Mouse (Mus musculus) gastrocnemius, postnatal 10 days (tissue): ENCODE data around the gene Cebpb. TPM values are rescaled to one million over a fixed set of nuclear protein-coding genes. Genes with fewer than 3 reads are reported as not detected.

Source experiments
- DNase-seq: peaks from one replicate; pipeline ENCODE4 v3.0.0; 2021; ENCODE audit warnings: mixed read lengths
- total RNA-seq, 2 experiments: library from RNA; stranded (reverse); gene quantifications; 2 replicates each; pipeline ENCODE4 v1.2.3; 2021

Cebpb gene
- total RNA-seq, 2 experiments from 2014 or later: 28.0 to 64.3 TPM

GRCm38 (mm10) chr2:167691871-167692661, 3.4 kb downstream of the Cebpb start:
- no peak for DNase-seq

- DNase-seq: no peak
These were observed 4.1 kb downstream of the Cebpb start for GRCm38 (mm10) chr2:167692831-167693230.

- no peak for DNase-seq
These were observed 4.8 kb downstream of the Cebpb start for GRCm38 (mm10) chr2:167693540-167693939.

- DNase-seq: no peak
These were observed 5.5 kb downstream of the Cebpb start for GRCm38 (mm10) chr2:167694244-167694643.

GRCm38 (mm10) chr2:167694963-167695362, 6.2 kb downstream of the Cebpb start:
- no peak for DNase-seq

GRCm38 (mm10) chr2:167695491-167695890, 6.8 kb downstream of the Cebpb start:
- no peak for DNase-seq

DNA sequence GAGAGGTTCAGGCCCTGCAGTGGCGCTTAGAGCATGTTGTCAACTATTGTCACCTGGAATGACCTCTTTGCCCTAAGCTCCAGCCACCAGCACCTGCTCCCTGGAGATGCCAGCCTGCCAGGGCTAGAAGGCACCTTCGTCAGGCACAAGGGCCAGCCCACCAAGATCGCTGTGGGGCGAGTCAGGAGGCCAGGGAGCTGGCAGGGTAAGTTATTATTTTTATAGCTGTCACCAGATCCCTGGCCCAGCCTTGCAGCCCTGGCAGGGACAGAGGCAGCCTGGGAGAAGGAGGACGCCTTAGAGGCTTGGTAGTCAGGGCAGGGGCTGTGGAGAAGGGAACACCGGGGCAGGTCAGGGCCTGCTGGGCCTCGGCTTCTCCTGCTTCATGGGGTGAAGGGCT, 7.4 kb downstream of the Cebpb start:
- peak; percentile 53 for DNase-seq

DNA sequence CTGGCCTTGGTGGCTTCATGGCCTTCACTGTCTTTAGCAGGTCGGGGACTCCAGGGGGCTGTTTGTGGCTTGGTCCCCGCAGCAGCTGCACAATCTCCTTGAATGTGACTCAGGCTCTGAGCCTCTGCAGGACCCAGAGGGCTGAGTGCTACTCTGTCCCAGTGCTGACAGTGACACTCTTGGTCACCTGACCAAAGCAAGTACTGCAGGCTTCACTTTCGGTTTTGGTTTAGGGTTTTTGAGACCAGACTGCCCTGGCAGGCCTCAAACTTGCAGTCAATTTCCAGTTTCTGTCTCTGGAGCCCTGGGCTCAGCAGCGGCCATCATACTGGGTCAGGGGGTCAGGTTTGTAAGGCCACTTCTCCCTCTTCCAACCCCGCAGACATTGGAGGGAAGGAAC, 9.2 kb downstream of the Cebpb start:
- DNase-seq: no peak

- no peak for DNase-seq
These were observed 11.3 kb downstream of the Cebpb start for GRCm38 (mm10) chr2:167700018-167700417.

DNA sequence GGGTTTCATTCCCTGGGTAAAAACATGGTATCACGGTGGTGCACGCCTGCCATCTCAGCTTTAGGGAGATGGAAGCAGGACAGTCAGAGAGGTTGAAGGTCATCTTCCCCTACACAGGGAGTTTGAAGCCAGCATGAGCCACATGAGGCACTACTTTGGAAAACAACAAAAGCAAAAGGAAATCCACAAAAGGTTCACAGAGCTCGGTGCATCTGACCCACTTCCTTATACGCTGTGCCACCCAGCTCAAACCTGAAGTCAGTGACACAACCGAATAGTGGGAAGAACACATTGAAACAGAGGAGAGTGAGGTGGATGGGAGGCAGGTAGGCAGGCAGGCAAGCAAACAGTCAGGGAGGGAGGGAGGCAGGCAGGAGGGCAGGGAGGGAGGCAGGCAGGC, 12.8 kb downstream of the Cebpb start:
- DNase-seq: no peak

- DNase-seq: no peak
These were observed 13.4 kb downstream of the Cebpb start for GRCm38 (mm10) chr2:167702126-167702525.

DNA sequence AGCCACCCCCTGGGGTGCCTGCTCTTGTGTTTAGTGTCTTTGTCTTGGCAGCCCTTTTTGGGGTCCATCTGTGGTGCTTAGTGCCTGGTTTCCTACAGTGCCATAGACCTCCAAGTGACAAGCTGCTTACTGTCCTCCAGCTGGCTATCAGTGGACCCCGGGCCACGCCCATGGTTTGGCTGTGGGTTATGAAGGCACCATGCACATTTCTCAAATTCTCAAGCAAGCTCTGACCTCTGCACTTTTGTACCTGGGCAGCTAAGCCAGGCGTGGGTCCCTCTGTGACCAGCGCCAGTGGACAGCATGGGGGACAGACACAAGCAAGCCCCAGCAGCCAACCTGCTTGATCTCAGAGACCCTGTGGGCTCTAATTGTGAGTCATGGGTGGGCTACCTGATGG, 15.7 kb downstream of the Cebpb start:
- DNase-seq: no peak

DNA sequence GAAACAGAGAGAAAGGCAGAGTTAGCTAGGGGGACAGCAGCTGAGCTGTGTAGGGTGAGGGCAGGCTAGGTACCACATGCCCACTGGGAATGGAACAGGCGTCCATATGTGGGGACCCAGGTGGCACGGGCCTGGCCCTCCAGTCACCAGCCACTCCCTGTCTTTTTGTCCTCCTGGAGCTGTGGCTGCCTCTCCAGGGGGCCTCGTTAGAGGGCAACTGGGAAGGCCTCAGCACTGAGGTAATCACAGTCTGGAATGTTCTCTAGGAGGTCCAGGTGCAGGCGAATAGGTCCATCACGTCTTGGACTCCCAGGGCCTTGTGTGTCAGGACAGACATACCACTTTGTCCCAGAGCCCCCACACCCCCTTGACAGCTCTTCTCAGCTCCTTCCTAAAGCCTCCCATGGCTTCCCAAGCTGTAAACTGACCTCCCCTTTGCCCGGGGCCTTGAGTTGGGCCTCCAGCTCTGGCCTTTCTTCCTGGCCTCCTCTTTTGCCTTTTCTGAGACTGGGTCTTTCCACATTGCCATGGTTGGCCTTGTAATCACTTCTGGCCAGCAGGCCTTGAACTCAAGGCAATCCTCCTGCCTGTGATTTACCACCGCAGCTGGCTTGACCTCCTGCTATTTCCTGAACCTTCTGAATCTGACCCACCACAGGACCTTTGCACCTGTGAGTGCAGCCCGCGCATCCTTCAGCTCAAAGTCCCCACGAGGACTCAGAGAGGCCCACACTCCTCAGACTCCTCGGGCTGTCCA, 17.6 kb downstream of the Cebpb start:
- DNase-seq: no peak

- DNase-seq: no peak
These were observed 19.7 kb downstream of the Cebpb start for GRCm38 (mm10) chr2:167708373-167708772.

DNA sequence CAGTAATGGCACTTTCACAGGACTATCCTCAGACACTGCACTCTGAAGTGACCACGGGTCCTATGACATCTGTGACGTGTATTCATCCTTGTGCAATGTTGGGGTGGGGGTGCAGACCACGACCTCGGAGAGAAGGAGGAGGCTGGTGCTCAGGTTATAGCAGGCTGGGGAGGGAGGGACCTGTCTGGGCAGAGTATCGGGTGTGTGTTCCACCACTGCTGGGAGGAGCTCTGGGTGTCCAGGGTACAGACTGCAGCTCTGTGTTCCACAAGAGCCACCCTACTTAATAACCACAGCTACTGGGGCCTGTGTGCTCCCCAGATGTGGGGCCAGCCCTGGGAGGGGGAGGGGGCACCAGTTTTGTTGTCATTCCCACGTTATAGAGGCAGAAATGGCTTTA, 21.3 kb downstream of the Cebpb start:
- DNase-seq: no peak

GRCm38 (mm10) chr2:167710574-167710973, 21.9 kb downstream of the Cebpb start:
- no peak for DNase-seq

DNA sequence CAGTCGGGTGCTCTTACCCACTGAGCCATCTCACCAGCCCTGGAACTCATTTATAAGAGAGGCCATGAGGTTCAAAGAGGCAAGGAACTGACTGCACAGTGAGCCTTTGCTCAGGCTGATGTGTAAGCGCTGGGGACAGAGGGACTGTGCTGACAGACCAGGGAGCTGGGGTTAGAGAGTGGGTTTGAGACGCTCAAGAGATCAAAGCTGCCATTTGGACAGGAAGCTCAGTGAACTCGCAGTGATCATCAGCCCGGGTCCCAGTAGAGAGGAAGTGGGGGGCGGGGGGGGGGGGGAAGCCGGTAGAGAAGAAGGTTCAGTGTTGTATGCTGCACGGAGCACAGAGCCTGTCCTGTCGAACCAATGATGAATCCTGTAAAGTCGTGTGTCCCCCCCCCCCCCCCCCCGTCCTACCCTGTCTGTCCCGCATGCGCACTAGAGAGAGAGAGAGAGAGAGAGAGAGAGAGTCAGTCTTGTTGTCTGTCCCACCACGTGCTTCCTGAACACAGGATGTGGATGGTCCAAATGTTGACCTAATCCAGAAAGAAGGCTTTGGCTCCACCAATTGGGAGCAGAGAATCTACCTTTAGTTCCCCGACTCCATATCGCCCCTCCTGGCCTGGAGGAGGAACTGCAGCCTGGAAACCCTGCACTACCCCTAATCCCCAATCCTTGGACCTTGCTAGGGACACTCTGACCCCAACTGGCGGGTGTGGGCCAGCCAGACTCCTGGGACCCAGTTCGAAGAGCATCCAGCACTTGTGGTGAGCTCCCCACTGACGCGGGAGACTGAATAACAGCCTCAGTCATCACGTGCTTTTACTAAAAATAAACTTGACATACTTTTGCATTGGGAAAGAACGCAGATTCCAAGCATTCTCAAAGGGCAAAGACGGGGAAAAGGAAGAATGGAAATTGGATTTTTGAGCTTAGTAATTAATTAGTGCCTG, 24.4 kb downstream of the Cebpb start:
- no peak for DNase-seq

DNA sequence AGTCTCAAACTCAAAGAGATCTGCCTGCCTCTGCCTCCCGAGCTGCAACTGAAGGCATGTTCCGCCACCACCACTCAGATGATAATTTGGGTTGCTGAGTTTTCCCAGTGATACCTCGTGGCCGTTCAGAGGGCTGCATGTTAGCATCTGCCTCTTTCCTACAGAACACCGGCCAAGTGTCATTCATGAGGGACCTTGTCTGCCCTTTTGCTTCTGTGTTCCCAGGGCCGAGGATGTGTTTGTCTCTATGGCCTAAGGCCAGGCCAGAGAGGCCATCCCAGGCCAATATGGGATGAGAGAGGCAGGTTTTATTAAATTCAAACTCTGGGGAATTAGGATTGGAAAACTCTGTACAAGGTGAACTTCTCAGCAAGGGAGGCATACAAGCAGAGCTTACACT, 25.6 kb downstream of the Cebpb start:
- DNase-seq: no peak

DNA sequence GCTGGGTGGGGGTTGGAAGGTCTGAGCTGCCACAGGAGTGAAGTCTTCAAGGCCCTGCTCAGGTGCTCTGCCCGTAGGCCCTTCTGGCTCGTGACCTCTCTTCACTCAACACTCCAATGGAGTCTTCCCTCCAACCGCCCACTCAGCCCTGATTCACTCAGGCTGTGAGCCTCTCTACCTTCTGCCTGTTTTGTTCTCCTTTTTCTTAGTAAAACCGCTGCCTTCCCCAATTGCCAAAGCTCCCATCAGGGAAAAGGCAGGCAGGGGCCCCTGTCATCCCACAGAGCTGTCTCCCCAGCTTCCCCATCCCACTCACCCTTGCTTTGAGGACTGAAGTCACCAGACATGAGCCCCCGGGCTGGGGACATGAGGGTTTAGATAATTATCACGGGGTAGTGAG, 26.3 kb downstream of the Cebpb start:
- DNase-seq: no peak

DNA sequence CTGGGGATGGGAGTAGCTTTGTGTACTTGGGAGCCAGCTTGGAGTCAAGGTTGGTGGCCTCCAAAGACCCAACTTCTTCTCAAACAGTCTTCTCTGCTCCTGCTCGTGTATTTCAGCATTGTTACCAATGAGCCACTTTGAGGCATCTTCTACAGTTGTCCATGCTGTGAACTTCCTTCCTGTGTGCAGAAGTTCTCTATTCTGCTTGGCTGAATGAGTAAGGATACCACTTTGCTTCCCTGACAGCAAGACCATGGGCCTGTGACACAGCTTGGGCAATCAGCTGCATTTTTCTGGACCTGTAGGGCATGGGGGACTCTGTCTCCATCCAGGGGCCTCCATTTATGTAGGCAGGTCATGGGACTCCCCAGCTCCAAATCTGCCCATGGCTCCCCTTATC, 28.5 kb downstream of the Cebpb start:
- no peak for DNase-seq

- no peak for DNase-seq
These were observed 30.8 kb downstream of the Cebpb start for GRCm38 (mm10) chr2:167719520-167719919.

DNA sequence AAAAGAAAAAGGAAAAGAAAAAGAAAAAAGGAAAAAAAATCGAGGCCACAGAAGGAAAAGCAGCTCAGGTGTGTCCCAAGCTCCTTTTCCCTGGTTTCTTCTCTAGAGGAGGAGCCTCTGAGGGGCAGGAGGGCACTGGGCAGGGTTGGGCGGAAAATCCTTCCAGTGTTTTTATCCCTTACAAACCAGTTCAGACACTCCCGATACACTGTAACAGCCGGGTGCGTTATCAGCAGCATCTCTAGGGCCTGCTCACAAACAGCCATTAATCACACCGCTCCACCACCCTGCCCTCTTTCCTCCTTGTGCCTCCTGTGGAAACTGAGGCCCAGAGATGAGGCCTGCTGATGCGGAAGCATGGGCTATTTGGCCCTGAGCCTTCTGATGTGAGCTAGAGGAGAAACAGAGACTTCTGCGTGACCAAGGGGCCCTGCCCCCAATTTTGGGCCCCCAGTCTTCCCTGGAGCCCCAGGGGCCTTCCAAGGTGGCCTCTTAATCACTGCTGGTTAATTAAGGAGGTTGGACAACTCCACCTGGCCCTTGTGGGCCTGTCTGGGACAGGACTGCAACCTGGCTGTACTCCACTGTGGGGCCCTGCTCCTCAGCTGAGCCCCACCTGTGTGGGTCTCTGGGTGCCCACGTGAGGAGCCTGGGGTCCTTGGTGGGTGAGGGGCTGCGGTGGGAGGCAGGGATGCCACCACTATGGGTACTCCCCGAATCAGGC, 32.6 kb downstream of the Cebpb start:
- DNase-seq: no peak
